In genomic region chr15:27923280-27923986, GRCm38 (mm10) we compare ENCODE assay signal across 8 mouse cellular contexts.
DNase-seq lines count a peak whose midpoint lies in the region; ATAC-seq and TF ChIP-seq lines count a peak whose summit lies in the region.

No protein-coding gene starts in this region.

- no peaks in the 10 kb centered on the region for H3K4me1 ChIP-seq in MEL (ENCODE audit: control insufficient read depth in 1 of 2, insufficient read depth in 2 of 2, low read length in 2 of 2)
- H3K4me1 ChIP-seq in forebrain, embryonic 13.5 days = peaks cover 76% of the 10 kb centered on the region
- H3K4me1 ChIP-seq in lung, adult 2 months (ENCODE audit: control insufficient read depth, insufficient read depth, low read length) = peaks cover 12% of the 10 kb centered on the region
- H3K4me1 ChIP-seq in neural tube, embryonic 15.5 days = peaks cover 74% of the 10 kb centered on the region

- H3K4me2 ChIP-seq in forebrain, embryonic 13.5 days = peak overlapping the region; percentile 61
- H3K4me2 ChIP-seq in neural tube, embryonic 15.5 days = peak overlapping the region; percentile 63

- H3K9me3 ChIP-seq in MEL (replicated peaks; ENCODE audit: insufficient read depth, low read length) = no peaks in the 10 kb centered on the region
- H3K9me3 ChIP-seq in forebrain, embryonic 13.5 days (replicated peaks) = no peaks in the 10 kb centered on the region
- H3K9me3 ChIP-seq in neural tube, embryonic 15.5 days (replicated peaks) = no peaks in the 10 kb centered on the region

- no peak for TF ChIP-seq EP300 in MEL (IDR thresholded peaks at IDR 0.05; ENCODE audit: low read depth in 1 of 2, low read length in 2 of 2)

- no peak for TF ChIP-seq POLR2A in MEL (IDR thresholded peaks at IDR 0.05; ENCODE audit: control insufficient read depth in 1 of 2, insufficient read depth in 1 of 2, low read depth in 1 of 2, low read length in 2 of 2, poor library complexity in 1 of 2)
- no peak for TF ChIP-seq POLR2A in lung, adult 2 months (IDR thresholded peaks at IDR 0.05; ENCODE audit: borderline replicate concordance, extremely low read depth, low read depth, low read length)

- no peaks in the 10 kb centered on the region for H3K79me2 ChIP-seq in MEL (ENCODE audit: control insufficient read depth, insufficient read depth, low read length, poor library complexity)

- DNase-seq in MEL (ENCODE audit: low read depth, low spot score) = peak; percentile 70
- DNase-seq in heart, postnatal 10 days = peak; percentile 82 to 90
- DNase-seq in kidney, postnatal 4 days = peak; percentile 79 to 88
- DNase-seq in lung, adult 2 months = peak; percentile 58
- DNase-seq in thymus, postnatal 25 days = peak; percentile 89

- peak; percentile 60 for ATAC-seq in cerebellum, adult (ENCODE audit: insufficient number of reproducible peaks, low FRiP score, low TSS enrichment)
- peak; percentile 95 for ATAC-seq in forebrain, embryonic 13.5 days
- ATAC-seq in neural tube, embryonic 15.5 days (ENCODE audit: low FRiP score) = peak; percentile 94

- intact Hi-C loops in heart, postnatal 10 days (cut with DNase I) = no loop called here

- 5% methylated on average over 21 of the region's 21 CpGs for WGBS in forebrain, embryonic 13.5 days
- WGBS in lung, adult 2 months = 10% methylated on average over 21 of the region's 21 CpGs
- 7% methylated on average over 21 of the region's 21 CpGs for WGBS in neural tube, embryonic 15.5 days

- H3K36me3 ChIP-seq in MEL (ENCODE audit: control insufficient read depth in 1 of 2, insufficient read depth in 2 of 2, low read length in 2 of 2) = no peaks in the 10 kb centered on the region
- H3K36me3 ChIP-seq in forebrain, embryonic 13.5 days (ENCODE audit: poor library complexity, severe bottlenecking) = no peaks in the 10 kb centered on the region
- 0 out of 2 replicates have a peak, but pooled peaks cover 2% of the 10 kb centered on the region for H3K36me3 ChIP-seq in neural tube, embryonic 15.5 days

- no peak for TF ChIP-seq RAD21 in MEL (IDR thresholded peaks at IDR 0.05; ENCODE audit: low read depth, low read length)

- no peak overlapping the region for H3K27ac ChIP-seq in MEL (ENCODE audit: control insufficient read depth, low read depth, low read length)
- H3K27ac ChIP-seq in forebrain, embryonic 13.5 days = peak overlapping the region; percentile 72
- peak overlapping the region; percentile 86 for H3K27ac ChIP-seq in neural tube, embryonic 15.5 days (replicated peaks)

- no peaks in the 10 kb centered on the region for H3K27me3 ChIP-seq in MEL (ENCODE audit: control insufficient read depth in 1 of 2, insufficient read depth in 2 of 2, low read length in 2 of 2)
- H3K27me3 ChIP-seq in forebrain, embryonic 13.5 days = no peaks in the 10 kb centered on the region
- H3K27me3 ChIP-seq in neural tube, embryonic 15.5 days (replicated peaks) = no peaks in the 10 kb centered on the region

- H3K9ac ChIP-seq in MEL (ENCODE audit: control insufficient read depth, low read depth, low read length, poor library complexity, severe bottlenecking) = no peak overlapping the region
- peak overlapping the region; percentile 52 for H3K9ac ChIP-seq in forebrain, embryonic 13.5 days
- peak overlapping the region; percentile 47 for H3K9ac ChIP-seq in neural tube, embryonic 15.5 days (replicated peaks)

- no peak for TF ChIP-seq CTCF in MEL (IDR thresholded peaks at IDR 0.05 in 2 of 3, conservative IDR thresholded peaks at IDR 0.05 in 1 of 3; ENCODE audit: control insufficient read depth in 1 of 3, insufficient read depth in 1 of 3, low read depth in 2 of 3, low read length in 3 of 3, poor library complexity in 1 of 3, severe bottlenecking in 1 of 3)
- no peak for TF ChIP-seq CTCF in lung, adult 2 months (IDR thresholded peaks at IDR 0.05; ENCODE audit: insufficient read depth, low read length)

- H3K4me3 ChIP-seq in MEL (ENCODE audit: control insufficient read depth in 1 of 2, insufficient read depth in 1 of 2, low read depth in 2 of 2, low read length in 2 of 2) = peak overlapping the region; percentile 9 to 30; a peak in 2 of 4 replicates
- peak overlapping the region; percentile 35 for H3K4me3 ChIP-seq in forebrain, embryonic 13.5 days
- no peak overlapping the region for H3K4me3 ChIP-seq in lung, adult 2 months (replicated peaks; ENCODE audit: extremely low read depth, low read depth, low read length)
- H3K4me3 ChIP-seq in neural tube, embryonic 15.5 days (replicated peaks) = peak overlapping the region; percentile 43

TF ChIP-seq in MEL, 35 proteins besides CTCF, POLR2A, EP300 and RAD21:
- TF ChIP-seq TAL1 (IDR thresholded peaks at IDR 0.05; ENCODE audit: low read length) = no peak
- TF ChIP-seq ETS1 (IDR thresholded peaks at IDR 0.05; ENCODE audit: low read depth, low read length) = peak; percentile 82
TF ChIP-seq in MEL: peak in this region for 1.
